Mouse (Mus musculus) myocyte (in vitro differentiated cells): Measurements from ENCODE around the gene Ccdc51. TPM values are rescaled to one million over a fixed set of nuclear protein-coding genes. Genes with fewer than 3 reads are reported as not detected.

Source experiments
- H3K27me3 ChIP-seq: one replicate; pipeline ENCODE4 v1.6.1; 2011; ENCODE audit not compliant: control insufficient read depth, insufficient read depth, insufficient read length
- H3K36me3 ChIP-seq: one replicate; pipeline ENCODE4 v1.6.1; 2011; ENCODE audit not compliant: control insufficient read depth, insufficient read depth
- H3K4me2 ChIP-seq: one replicate; pipeline ENCODE4 v1.6.1; 2011; ENCODE audit warnings: low read depth, control low read depth
- H3K4me3 ChIP-seq: one replicate; pipeline ENCODE4 v1.5.1; 2011; ENCODE audit warnings: mild to moderate bottlenecking, control low read depth, moderate library complexity
- H3K79me2 ChIP-seq: one replicate; pipeline ENCODE4 v1.6.1; 2011; ENCODE audit not compliant: control insufficient read depth, insufficient read depth
- H3ac ChIP-seq: one replicate; pipeline ENCODE4 v1.6.1; 2011; ENCODE audit not compliant: control insufficient read depth, insufficient read length
- CEBPB ChIP-seq: IDR thresholded peaks from 2 replicates; pipeline ENCODE4 v1.6.1; 2011; ENCODE audit warnings: mild to moderate bottlenecking, moderate library complexity; ENCODE audit not compliant: poor library complexity, insufficient read depth, severe bottlenecking
- E2F4 ChIP-seq: IDR thresholded peaks from one replicate; pipeline ENCODE4 v1.6.1; 2011; ENCODE audit warnings: mild to moderate bottlenecking, control low read depth, moderate library complexity; ENCODE audit not compliant: insufficient read depth
- MAX ChIP-seq: IDR thresholded peaks from one replicate; pipeline ENCODE4 v1.6.1; 2011; ENCODE audit warnings: low read depth, mild to moderate bottlenecking, control low read depth
- MYOD1 ChIP-seq, 3 experiments: IDR thresholded peaks; one replicate each; pipeline ENCODE4 v1.6.1; 2011; ENCODE audit warnings: control low read depth in 2 of 3, low read depth in 2 of 3, mild to moderate bottlenecking in 2 of 3, moderate library complexity in 1 of 3; ENCODE audit not compliant: insufficient read length in 2 of 3, control insufficient read depth in 1 of 3
- MYOG ChIP-seq, 3 experiments: IDR thresholded peaks; one replicate each; pipeline ENCODE4 v1.6.1; 2011; ENCODE audit warnings: control low read depth in 2 of 3, low read depth in 2 of 3, mild to moderate bottlenecking in 2 of 3; ENCODE audit not compliant: insufficient read length in 2 of 3, control insufficient read depth in 1 of 3, insufficient read depth in 1 of 3
- POLR2A ChIP-seq: IDR thresholded peaks from one replicate; pipeline ENCODE4 v1.6.1; 2011; ENCODE audit warnings: low read depth, mild to moderate bottlenecking, control low read depth, moderate library complexity; ENCODE audit not compliant: insufficient read length
- POLR2AphosphoS2 ChIP-seq: IDR thresholded peaks from one replicate; pipeline ENCODE4 v1.6.1; 2011; ENCODE audit warnings: low read depth, control low read depth; ENCODE audit not compliant: insufficient read length
- REST ChIP-seq: IDR thresholded peaks from one replicate; pipeline ENCODE4 v1.6.1; 2011; ENCODE audit warnings: mild to moderate bottlenecking, control low read depth, moderate library complexity; ENCODE audit not compliant: insufficient read depth, insufficient read length
- SRF ChIP-seq: IDR thresholded peaks from one replicate; pipeline ENCODE4 v1.6.1; 2011; ENCODE audit warnings: low read depth; ENCODE audit not compliant: control insufficient read depth, insufficient read length
- TCF12 ChIP-seq: IDR thresholded peaks from one replicate; pipeline ENCODE4 v1.6.1; 2011; ENCODE audit warnings: mild to moderate bottlenecking, control low read depth; ENCODE audit not compliant: poor library complexity, insufficient read depth, severe bottlenecking
- TCF3 ChIP-seq: IDR thresholded peaks from one replicate; pipeline ENCODE4 v1.6.1; 2011; ENCODE audit warnings: low read depth, control low read depth; ENCODE audit not compliant: insufficient read length
- USF1 ChIP-seq: IDR thresholded peaks from one replicate; pipeline ENCODE4 v1.6.1; 2011; ENCODE audit warnings: low read depth, mild to moderate bottlenecking, control low read depth, moderate library complexity
- polyA plus RNA-seq: library from polyadenylated mRNA; unstranded; fragments of >200 nt; fragmentation: generic; extraction: Trizol; gene quantifications from one replicate; pipeline ENCODE4 v1.2.1, GENCODE M21; 2012; ENCODE audit warnings: missing spikeins

Ccdc51 gene
- polyA plus RNA-seq, 1 experiment = 13.8 TPM

- Histone ChIP-seq H3K4me2 (no peak overlapping the region), H3K27me3 (no peaks in the 10 kb centered on the region), H3K36me3 (no peaks in the 10 kb centered on the region), H3K79me2 (no peaks in the 10 kb centered on the region), H3K4me3 (no peak overlapping the region), H3ac (no peak overlapping the region)
- TF ChIP-seq POLR2AphosphoS2 (no peak), TCF12 (no peak), SRF (no peak), MAX (no peak), TCF3 (no peak), USF1 (no peak), MYOD1 (IDR thresholded peaks at IDR 0.05; ENCODE audit: control insufficient read depth in 1 of 3, insufficient read length in 2 of 3, low read depth in 2 of 3) (no peak), E2F4 (no peak), POLR2A (no peak), CEBPB (no peak)
Measured at GRCm38 (mm10) chr9:109120956-109121355, 38.7 kb downstream of the Ccdc51 start.

- Histone ChIP-seq H3ac (no peak overlapping the region), H3K27me3 (no peaks in the 10 kb centered on the region), H3K4me3 (no peak overlapping the region), H3K36me3 (no peaks in the 10 kb centered on the region), H3K79me2 (no peaks in the 10 kb centered on the region), H3K4me2 (no peak overlapping the region)
- no peak for TF ChIP-seq MYOD1 (IDR thresholded peaks at IDR 0.05; ENCODE audit: control insufficient read depth in 1 of 3, insufficient read length in 2 of 3, low read depth in 2 of 3)
- TF ChIP-seq E2F4 = no peak
- no peak for TF ChIP-seq POLR2AphosphoS2
- no peak for TF ChIP-seq TCF3
- TF ChIP-seq MYOG (IDR thresholded peaks at IDR 0.05; ENCODE audit: control insufficient read depth in 1 of 3, insufficient read depth in 1 of 3, insufficient read length in 2 of 3, low read depth in 2 of 3) = no peak
- no peak for TF ChIP-seq TCF12
- no peak for TF ChIP-seq USF1
- no peak for TF ChIP-seq MAX
- no peak for TF ChIP-seq POLR2A
- no peak for TF ChIP-seq SRF
- no peak for TF ChIP-seq CEBPB
- TF ChIP-seq REST = no peak
Measured at GRCm38 (mm10) chr9:109122553-109123085, 40.3 kb downstream of the Ccdc51 start.

- TF ChIP-seq TCF3 (no peak), MYOD1 (IDR thresholded peaks at IDR 0.05; ENCODE audit: control insufficient read depth in 1 of 3, insufficient read length in 2 of 3, low read depth in 2 of 3) (no peak), CEBPB (no peak), MYOG (IDR thresholded peaks at IDR 0.05; ENCODE audit: control insufficient read depth in 1 of 3, insufficient read depth in 1 of 3, insufficient read length in 2 of 3, low read depth in 2 of 3) (no peak), REST (no peak), POLR2AphosphoS2 (no peak), SRF (no peak), MAX (no peak), USF1 (no peak), POLR2A (no peak)
- Histone ChIP-seq H3K79me2 (no peaks in the 10 kb centered on the region), H3K4me3 (no peak overlapping the region), H3ac (no peak overlapping the region), H3K27me3 (no peaks in the 10 kb centered on the region), H3K4me2 (no peak overlapping the region), H3K36me3 (no peaks in the 10 kb centered on the region)
Measured at GRCm38 (mm10) chr9:109123266-109123665, 41.0 kb downstream of the Ccdc51 start.

- no peak overlapping the region for H3ac ChIP-seq
- no peaks in the 10 kb centered on the region for H3K36me3 ChIP-seq
- no peak overlapping the region for H3K4me2 ChIP-seq
- no peaks in the 10 kb centered on the region for H3K79me2 ChIP-seq
- no peak overlapping the region for H3K4me3 ChIP-seq
- no peaks in the 10 kb centered on the region for H3K27me3 ChIP-seq
- TF ChIP-seq MYOD1 (IDR thresholded peaks at IDR 0.05; ENCODE audit: control insufficient read depth in 1 of 3, insufficient read length in 2 of 3, low read depth in 2 of 3) (no peak), SRF (no peak), TCF12 (no peak), POLR2A (no peak), CEBPB (no peak), POLR2AphosphoS2 (no peak), TCF3 (no peak), MAX (no peak), E2F4 (no peak), REST (no peak)
Measured at GRCm38 (mm10) chr9:109124164-109124563, 41.9 kb downstream of the Ccdc51 start.

GRCm38 (mm10) chr9:109125043-109125442 is 42.8 kb downstream of the Ccdc51 start:
- no peaks in the 10 kb centered on the region for H3K27me3 ChIP-seq
- no peaks in the 10 kb centered on the region for H3K79me2 ChIP-seq
- H3K36me3 ChIP-seq = no peaks in the 10 kb centered on the region
- H3K4me3 ChIP-seq = no peak overlapping the region
- no peak overlapping the region for H3ac ChIP-seq
- TF ChIP-seq POLR2AphosphoS2 = no peak
- H3K4me2 ChIP-seq = no peak overlapping the region
